Mouse (Mus musculus) cerebellum, adult 8-10 months (tissue): ENCODE data around the gene Ttll11.

Experiments
- DNase-seq: peaks from one replicate; pipeline ENCODE4 v3.0.0; 2022

Gene Ttll11

DNA sequence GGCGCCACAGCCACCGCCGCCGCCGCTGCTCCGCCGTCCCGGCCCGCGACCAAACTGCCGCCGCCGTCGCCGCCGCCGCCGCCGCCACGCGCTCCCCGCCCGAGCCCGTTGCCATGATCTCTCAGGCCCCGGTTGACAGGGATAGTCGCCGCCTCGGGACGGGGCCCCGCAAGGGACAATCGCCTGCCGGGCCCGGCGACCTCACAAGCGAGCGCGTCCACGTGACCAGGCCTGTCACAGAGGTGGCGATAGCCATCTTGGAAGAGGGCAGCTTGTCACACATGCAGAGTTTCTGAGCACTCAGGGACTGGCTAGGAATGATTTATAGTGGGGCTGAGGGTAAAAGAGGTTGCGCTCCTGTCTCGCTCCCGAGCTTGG is at the start of gene Ttll11:
TSS of gene Ttll11 (minus strand) at position 270 of the 378 bp plus-strand sequence.
- peak; percentile 95 for DNase-seq

DNA sequence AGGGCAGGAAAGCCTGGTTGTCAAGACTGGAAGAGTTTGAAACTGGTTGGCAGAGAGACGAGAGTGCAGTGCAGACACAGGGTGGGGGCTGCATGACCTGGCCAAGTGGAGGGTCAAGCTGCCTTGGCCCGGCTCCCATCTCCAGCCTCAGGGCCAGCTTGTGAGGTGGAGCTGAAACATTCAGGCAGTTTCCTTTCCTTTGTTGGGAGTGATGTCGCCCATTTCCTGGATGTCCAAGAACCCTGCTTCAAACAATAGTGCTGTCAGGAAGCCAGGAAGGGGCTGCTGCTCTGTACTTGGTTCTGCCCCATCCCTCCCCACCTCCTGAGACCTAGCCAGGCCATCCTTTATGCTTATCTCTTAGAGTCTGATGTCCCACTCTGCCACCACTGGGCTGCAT is 43.6 kb upstream of the Ttll11 start:
- no peak for DNase-seq

DNA sequence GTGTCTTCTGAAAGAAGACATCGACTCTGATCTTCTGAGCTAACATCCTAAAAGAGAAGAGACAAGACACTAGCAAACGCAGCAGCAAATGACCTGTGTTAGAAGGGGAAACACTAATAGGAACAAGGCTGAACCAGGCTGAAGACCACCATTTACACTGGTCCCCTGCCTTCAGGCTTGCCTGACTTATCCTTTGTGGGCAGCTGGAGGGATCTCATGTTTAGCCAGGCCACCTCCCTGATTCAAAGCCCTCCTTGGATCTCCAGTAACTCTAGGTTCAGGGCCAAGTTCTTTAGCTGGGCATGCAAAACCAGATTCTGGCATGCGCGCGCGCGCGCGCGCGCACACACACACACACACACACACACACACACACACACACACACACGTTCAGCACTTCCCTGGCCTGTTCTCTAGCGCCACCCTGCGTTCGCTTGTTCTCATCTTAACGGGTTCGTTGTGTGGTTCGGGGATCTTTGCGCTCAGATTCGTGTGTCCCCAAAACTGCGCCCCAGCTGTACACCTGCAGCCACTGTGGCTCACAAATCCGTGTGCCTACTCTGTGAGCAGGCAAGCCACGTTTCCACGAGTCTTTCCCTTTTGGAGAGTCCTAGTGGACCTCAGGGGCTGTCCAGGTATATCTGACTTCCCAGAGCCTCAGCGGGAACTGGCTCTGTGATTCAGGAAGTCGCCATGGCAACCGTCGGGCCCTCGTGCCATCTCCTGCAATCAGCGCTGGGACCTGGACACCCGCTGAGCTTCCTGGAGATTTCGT is 41.9 kb upstream of the Ttll11 start:
- DNase-seq, result peak; percentile 41

DNA sequence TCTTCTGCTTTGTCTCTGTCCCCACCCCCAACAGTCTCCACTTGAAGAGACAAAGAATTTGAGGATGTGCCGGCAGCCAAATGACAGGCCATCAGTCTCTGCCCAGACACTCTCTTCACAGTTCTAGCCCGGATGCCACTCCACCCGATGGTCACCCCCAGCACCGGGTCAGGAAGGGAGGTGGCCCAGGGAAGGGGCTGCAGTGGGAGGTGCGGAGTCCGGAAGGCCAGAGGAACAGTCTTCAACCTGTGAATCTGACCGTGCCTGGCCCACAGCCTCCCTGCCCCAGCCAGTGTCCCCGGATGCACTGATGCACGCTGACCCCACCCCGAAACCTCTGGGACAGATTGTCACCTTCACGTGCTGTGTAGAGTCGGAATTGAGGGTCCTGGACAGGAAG is 33.3 kb upstream of the Ttll11 start:
- DNase-seq, result no peak

DNA sequence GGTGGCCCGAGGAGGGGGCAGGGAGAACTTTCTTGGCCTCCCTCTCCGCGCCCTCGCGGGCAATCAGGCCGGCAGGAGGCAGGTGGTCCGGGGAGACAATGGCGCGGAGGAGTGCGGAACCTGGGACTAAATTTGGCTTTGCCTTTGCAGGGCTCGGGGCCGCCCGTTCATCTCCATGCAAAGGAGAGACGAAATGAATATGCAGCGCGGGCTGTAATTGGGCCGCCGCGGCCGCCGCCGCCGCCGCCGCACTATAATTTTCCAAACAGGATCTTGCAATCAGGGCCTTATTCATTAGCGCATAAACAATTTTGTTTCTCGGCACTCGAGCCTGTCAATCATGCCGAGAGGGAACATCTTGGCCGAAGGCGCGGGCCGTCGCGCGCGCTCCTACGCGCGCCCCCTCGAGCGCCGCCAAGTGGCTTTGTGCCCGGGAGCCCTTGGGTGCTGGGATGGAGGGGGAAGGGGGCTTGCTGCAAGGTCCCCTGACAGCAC is 31.7 kb upstream of the Ttll11 start:
- no peak for DNase-seq

DNA sequence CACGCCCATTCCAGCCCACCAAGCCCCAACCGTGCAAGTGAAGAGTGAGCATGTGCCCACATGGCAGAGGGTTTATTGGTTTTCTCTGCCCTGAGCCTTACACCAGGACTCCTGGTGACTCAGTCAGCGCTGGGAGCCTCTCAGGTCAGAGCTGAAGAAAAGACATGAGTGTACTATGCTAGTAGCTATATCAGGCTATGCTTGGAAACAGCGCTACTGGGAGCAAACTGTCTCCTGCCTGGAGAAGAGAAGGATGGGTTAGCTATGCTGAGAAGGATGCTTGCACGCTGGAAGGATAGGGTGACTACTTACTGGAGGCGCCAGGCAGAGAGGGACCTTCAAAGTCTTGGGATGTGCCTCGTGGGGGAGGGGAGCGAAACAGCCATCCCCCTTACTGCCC is 30.9 kb upstream of the Ttll11 start:
- no peak for DNase-seq

DNA sequence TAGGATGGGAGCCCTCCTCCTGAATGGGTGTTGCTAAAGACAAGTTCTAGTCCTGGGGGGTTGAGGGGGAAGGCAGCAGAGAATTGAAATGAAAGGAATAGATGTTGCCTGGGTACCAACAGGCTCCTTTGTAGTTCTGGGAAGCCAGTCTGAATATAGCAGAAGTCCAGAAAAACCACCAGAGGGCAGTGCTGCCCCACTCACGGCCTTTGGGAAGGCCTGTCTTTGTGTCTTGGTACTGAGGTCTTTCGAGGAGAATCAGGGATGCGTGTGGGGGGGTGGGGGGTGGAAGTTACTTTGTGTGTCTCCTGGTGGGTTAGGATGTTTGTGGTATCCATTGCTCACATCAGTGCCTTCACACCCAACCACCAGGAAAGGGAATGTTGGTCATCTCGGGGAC is 29.7 kb upstream of the Ttll11 start:
- peak; percentile 42 for DNase-seq

DNA sequence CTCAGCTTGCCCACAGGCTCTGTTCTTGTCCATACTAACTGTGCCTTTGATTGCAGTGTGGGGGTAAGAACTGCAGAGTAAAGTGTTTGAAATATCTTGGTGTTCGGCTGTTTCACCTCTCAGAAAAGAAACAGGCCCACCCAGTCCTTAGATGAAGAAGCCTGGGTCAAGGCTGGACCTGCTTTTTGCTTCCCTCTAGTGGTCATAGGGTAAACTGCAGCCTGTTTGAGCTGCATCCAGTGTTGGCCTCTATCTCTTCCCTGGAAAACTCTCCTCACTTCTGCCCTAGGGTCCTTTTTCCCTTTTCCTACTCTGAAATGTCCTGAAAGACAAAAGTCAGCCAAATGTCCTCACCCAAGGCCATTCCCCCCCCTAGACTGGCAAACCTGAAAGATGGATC is 28.4 kb upstream of the Ttll11 start:
- peak; percentile 42 for DNase-seq

DNA sequence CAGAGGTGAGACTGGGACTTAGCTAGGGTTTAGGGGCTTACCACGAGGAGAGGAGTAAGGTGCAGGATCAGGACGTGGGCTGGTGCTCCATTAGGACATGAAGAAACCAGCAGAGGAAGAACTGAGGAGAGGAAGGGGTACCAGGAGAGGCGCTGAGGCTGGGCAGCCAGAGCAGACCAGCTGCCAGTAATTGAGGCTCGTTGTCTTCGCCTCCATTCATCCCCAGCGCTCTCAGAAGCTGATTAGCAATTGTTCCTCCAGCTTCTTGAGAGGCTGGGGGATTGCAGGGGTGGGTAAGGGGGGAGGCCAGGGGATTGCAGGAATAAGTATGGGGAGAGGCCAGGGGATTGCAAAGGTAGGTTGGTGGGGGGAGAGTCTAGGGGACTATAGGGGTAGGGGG is 22.5 kb upstream of the Ttll11 start:
- DNase-seq, result no peak

DNA sequence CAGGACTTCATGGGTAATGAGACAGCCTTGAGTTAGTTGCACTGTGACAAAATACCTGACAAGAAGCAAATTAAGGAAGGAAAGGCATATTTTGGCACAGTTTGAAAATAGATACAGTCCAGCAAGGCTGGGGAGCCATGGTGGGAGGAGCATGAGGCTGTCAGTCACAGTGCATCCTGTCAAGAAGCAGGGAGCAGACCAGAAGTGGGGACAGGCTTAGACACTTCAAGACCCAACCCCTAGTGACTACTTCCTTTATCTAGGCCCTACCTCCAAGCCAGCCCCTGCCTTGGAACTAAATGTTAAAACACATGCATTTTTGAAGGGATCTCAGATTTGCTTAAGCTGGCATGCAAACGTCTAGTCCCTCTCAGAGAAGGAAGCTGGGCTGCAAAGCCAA is 20.7 kb upstream of the Ttll11 start:
- DNase-seq, result no peak

DNA sequence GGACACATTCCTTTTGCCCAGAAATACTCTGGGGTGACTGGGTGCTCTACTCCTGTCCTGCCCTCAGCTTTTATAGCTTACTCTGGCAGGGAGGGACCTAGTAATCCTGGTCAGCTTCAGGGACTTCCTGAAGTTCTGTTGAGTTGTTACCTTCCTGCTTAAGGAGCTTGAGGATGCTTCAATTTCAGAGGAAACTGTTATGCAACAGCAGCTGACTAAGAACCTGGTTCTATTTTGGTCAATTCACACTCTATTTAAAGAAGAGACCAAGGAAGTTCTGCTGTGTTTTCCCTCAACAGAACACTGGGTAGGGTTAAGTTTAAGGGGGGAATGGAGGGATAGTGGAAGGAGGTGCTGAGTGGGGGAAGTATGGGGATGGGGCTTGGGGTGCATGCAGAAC is 19.5 kb upstream of the Ttll11 start:
- no peak for DNase-seq

DNA sequence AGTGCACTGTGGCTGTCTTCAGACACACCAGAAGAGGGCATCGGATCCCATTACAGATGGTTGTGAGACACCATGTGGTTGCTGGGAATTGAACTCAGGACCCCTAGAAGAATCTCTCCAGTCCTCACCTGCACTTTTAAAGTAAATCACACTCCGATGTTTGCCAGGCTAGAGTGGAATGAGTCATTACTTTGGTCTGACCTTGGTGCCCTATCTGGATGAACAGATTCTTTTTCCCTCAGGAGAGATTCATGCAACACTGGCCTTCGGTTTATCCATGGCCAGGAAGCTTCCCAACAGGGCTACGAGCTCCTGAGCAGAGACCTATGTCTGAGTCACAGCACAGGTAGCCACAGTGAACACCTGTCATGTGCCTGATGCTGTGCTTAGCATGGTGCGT is 18.7 kb upstream of the Ttll11 start:
- DNase-seq, result no peak

DNA sequence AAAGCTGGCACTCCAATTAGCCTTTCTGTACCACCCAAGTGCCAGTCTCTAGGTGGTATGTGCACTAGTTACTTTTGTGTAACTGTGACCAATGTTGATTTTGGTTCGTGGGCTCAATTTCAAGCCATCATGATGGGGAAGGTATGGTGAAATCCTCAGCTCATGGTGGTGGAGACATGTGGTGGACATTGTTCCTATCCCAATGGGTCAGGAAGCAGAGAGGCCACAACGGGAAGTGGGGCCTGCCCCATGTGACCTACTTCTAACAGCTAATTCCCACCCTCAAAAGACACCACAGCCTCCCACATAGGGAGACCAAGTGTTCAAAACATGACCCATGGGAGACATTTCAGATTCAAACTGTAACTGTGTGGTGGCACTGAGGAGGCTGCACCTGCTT is 17.0 kb upstream of the Ttll11 start:
- no peak for DNase-seq

DNA sequence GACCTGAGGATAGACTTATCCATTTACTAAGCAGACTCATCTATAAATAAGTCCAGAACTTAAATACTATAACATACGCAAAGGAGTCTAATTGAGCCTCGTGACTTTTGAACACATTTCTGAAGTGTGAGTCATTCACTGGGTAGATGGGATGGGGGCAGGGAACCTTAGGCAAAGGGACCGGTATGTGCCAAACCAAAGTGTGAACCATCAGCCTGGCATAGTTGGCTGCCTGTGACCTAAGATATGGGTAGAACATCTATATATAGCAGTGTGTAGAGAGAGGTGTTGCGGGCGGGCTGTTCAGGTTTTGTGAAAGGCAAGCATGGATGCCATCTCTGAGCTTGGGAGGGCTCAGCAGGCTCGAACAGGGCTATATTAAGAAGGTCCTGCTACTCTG is 14.6 kb upstream of the Ttll11 start:
- DNase-seq, result no peak

DNA sequence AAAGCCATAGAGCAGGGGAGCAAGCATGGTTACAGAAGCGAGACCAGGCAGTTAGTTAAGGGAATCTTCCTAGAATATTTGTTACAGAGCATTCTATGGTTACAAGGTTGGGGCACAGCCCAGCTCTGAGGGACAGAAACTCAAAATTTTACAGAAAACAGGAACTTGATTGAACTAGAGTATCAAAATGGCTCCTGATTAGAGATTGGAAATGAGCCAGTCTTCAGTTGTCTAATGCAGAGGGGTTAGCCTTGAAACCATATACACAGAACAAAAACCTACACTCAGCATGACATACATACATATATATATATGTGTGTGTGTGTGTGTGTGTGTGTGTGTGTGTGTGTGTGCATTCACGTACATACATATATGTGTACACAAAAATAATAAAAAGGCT is 13.8 kb upstream of the Ttll11 start:
- DNase-seq, result no peak

DNA sequence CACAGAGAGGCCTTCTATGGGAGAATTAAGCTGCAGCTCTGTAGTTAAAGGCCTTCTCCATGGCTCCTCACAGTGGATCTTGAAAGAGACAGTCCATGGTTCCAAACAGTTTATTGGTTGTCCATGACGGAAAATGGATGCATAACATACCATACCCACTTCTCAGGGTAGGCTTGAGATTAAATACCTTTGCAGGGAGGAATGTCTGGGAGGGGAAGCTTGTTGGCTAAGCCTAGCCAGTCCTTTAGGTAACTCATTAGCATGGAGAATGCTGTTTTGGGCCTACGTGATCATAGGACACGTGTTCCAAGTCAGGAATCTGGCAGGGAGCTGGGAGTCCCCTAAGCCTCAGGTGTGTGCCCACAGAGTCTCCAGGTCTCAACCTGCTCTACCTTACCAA is 12.5 kb upstream of the Ttll11 start:
- DNase-seq, result no peak

DNA sequence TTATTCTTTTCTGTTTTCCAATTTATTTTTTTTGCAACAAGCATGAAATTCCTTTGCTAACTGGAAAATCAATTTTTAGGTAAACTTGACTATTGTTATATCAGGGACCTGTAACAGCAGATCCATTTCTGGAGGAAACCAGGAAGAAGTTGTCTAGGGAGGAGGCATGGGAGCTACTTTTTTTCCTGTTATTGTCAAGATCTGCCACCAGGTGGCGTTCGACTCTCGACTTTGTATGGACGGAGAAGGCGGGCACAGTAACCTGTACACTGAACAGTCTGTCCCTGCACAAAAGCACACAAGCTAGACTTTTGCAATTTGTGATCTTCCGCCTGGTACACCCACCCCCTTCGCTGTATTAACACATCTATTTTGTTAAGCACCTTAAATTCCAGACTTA is 4.2 kb upstream of the Ttll11 start:
- DNase-seq, result peak; percentile 62

DNA sequence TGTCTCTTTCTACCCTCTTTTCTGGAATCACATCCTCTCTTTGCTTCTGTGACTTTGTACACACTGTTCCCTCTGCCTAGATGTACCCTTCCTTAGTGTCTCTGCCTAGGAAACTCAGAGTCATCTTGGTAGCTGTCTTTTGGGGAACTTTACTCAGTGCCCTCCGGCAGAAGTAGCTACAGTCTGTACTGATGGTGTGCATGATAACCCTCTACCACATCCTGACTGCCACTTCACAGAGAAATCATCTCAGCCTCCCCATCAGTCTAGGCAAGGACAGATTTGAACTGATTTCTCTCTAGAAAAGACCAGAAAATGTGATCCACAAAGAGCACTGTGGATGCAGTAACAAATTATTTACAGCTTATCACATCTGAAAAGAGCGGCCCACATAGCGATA is 2.2 kb upstream of the Ttll11 start:
- no peak for DNase-seq

DNA sequence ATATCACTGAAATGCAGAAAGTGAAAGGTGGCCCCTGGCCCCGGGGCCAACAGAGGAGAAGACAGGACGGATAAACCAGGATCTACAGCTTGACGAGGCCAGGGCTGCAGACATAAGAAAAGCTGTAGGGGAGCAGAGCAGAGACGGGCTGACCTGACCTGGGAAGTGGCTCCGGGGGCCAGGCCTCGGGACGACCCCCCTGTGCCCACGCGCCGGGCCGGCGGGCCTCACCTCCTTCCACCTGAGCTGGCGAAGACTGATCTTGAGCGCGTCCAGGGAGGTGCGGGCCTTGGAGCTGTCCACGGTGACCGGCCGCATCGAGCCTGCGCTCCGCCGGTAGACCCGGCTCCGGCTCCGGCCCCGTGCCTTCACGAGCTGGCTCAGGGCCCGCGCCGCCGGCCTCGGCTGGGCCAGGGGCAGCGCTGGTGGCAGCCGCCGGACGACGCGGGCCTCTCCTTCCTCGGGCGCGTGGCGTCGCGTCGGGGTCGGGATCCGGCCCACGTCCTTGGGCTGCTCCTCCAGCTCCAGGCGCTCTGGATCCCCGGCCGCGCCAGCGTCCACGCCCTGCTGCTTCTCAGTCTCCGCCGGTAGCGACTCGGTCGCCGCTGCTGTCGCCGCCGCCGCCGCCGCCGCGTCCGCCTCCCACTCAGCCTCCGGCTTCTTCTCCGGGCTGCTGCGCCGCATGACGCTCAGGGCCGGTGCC is 621 bp downstream of the Ttll11 start:
- DNase-seq, result peak; percentile 59

DNA sequence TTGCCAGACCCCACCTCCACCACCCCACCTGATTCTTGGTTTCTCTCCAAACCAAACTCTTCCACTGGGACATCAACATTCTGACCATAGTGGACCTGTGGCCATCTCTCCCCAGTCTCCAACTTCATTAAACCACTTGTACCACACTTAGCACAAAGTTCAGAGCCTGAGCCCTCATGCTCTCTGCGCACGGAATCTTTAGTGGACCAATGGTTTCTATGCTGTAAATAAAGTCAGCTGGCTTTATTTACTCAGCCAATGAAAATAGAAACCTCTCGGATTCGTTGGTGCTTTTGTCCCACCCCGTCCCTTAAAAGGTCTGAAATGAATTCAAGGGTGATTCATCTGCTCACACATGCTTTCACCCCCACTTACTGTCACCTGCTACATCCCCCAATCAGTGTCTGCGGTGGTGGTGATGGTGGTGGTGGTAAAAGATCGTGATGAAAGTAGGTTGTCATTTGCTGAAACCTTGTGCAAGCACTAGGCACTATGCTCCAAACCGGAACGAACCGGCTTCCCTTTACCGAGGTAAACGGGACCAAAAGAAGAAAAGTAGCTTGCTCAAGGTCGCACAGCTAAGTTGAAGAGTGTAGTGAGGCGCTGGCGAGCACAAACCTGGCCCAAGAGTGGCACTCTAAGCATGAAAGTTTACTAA is 1.3 kb downstream of the Ttll11 start:
- DNase-seq, result no peak

DNA sequence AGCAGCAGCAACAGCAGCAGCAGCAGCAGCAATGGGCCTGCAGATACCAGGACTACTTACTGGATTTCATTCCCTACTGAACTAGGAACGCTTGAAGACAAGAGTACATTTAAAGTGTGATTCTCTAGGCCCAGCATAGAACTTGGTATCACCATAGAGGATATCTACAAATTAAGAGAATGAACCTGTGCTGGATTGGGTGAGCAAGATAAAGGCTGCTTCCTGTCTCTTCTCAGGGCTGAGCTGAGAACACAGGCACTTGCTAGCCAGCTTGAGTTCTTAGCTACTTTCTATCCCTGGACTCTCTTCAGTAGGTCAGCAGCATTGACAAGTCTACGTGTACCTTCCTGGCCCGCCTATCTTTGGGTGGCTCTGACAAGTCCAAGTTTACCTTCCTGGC is 2.0 kb downstream of the Ttll11 start:
- no peak for DNase-seq

DNA sequence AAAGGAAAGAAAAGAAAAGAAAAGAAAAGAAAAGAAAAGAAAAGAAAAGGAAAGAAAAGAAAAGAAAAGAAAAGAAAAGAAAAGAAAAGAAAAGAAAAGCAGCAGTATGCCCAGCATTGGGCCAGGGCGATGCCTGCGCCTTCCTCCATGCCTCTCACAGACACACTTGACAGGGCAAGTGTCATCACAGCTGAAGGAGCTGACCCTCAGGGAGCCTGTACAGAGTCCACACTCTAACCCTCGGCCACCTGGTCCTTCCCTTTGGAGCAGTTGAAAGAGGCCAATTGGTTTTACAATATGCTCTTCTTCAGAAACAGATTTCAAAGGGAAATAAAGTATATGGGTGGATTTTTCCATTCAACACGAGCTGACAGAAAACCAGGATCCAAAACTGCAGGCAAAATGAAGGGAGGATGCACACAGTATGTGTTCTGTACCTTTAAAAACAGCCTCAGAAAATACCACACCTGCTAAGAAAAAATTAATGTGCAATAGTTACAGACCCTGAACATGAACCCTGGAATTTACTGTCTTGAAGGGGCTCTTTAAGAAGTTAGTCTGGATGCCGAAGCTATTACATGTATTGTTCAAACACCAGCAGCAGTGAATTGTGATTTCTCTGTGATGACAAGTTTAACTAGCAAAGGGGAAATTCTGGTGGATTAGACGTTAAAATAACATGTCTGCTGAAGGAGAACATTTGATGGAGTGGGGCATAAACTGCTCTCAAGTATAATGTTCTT is 7.3 kb downstream of the Ttll11 start:
- DNase-seq, result no peak

DNA sequence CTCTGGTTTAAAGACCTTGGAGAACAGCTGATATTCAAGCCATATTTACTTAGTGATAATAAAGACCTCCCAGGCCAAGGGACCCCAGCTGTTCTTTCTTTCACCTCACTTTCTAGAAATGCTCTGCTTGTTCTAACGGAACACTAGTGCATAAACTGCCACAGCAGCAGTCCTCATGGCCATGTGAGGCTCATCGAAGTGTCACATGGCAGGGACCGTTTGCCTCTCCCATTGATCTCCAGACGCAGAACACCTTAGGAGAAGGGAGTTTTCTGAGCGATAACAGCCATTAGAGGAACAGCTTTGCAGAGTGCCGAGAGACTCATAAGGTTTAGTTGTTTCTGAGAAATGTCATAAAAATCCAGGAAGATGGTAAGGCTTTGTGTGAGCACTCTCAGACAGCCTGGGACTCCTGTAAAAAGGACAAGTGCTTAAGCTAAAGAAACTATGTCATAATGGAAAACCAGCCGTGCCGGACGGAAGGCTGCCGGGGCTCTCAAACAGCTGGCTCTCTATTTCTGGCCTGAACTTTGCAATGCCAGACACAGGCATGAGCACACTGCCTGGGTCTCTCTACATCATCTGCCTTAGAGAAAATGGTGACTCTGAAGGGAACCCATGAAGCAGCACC is 13.7 kb downstream of the Ttll11 start:
- no peak for DNase-seq
